Mouse (Mus musculus): ENCODE data around the gene Trem1. TPM values are rescaled to one million over a fixed set of nuclear protein-coding genes. Genes with fewer than 3 reads are reported as not detected.

Gene Trem1
- total RNA-seq, 2 experiments from 2014 or later: 0.10 to 0.17 TPM

DNA sequence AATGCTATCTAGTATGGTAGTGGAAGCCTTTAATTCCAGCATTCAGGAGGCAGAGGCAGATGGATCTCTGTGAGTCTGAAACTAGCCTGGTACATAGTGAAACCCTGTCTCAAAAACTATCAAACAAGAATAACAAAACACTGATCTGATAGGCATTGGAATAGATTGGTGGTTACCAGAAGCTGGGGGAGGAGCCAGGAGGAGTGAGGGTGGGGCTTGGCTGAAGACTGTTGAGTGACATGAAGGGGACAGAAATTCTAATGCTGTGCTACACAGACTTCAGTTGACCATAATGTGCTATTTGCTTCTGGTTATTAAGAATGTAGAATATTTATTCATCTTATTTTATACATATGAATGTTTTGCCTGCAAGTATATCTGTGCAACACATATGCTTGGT lies 35.7 kb downstream of the Trem1 start:
- no peak for DNase-seq

DNA sequence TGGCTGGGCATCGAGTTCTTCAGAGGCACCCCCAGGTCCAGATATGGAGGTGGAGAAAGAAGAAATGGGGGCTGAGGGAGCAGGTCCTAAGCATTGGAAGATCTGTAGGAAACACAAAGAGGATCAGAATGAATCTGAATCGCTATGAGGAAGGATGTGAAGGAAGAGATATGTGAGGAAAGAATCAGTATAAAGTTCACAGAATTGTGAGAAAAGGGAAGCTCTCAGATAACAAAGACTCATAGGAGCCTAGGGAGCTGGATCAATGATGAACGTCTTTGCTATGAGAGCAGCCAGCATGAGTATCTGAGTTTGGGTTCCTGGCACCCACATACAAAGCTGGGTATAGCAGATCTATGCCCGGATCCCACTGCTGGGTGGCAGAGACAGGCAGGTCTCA lies 37.3 kb downstream of the Trem1 start:
- DNase-seq: no peak

DNA sequence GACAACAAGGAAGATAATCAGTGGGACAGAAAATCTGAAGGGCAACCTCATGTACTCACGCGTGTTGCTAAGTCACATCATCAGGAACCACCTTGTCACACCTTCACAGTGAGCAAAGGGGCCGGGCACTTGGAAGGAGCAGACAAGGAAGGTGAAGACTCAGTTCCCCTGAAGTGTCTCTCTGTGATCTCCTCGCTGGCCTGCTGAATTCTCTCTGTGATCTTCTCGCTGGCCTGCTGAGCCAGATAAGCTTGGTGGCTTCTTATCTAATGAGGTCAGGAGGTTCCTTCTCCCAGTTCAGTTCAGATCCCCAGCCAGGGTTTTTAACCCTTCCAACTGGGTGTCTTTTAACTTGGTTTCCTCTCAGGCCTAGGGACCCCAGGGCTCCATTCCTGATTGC lies 39.6 kb downstream of the Trem1 start:
- DNase-seq: no peak

DNA sequence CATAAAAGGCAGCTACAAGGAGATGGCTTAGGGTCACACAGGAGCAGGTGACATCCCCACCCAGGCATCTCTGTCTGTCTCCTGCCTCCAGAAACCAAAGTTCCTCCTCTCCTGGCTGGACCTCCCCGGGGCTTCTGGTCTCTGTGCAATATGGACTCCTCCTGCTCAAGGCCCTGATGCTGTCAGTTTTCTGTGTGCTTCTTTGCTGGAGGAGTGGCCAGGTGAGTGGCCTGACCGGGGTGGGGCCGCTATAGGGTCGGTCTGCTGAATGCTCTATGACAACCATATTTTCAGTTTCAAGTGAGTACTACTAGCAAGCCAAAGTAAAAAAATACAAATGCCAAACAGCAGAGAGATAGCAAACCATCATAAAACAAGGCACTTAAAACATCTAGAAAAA lies 40.0 kb downstream of the Trem1 start:
- no peak for DNase-seq

DNA sequence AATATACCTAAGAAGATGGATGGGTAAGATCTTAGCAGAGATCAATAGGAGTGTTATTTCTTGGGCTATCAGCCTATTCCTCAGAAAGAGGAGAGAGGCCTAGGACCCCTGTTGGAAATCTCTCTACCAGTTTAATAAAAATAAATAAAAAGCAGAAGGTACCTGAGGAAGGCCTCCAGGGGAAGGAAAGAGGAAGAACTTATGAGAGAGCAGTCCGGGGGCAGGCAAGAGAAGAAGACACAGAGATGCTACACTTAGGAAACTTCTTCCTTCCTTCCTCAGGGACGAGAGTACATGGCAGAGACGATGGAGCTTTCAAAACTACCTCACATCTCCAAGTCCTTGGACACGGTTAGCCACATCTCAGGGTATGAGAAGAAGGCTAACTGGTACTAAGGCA lies 41.5 kb downstream of the Trem1 start:
- no peak for DNase-seq

DNA sequence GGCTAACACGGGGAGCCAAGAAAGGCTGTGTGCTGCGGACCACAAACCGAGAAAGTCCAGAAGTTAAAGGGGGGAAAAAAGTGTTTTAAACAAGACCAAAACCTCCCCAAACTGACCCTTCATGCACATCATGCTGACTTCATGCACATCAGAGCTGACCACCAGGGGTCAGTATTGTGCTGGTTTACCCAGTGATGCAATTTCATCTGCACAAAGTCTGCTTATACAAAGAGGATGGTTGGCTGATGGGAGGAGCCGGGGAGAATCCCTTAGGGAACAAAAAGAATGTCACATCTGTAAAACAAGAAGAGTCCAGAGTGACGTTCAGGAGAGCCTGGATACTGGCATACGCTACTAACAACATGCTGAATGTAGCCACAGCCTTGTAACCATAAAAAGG lies 42.3 kb downstream of the Trem1 start:
- DNase-seq: peak; percentile 73 to 83

DNA sequence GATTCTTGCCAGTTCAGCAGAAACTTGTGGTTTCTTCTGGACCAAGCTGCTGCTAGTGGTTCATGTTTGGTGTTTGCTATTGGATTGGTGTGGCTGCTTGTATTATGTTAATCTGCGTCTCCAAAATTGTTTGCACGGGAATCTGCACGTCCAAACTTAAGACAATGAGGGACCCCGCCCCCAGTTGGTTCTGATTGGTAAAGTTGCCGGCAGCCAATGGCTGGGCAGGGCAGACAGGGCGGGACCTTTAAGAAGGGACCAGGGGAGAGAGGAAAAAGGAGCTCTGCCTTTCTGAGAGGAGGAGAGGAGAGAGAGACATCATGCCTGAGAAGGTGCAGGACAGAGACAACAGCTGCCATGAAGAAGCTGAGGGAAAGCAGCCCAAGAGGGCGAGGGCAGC lies 43.2 kb downstream of the Trem1 start:
- no peak for DNase-seq

DNA sequence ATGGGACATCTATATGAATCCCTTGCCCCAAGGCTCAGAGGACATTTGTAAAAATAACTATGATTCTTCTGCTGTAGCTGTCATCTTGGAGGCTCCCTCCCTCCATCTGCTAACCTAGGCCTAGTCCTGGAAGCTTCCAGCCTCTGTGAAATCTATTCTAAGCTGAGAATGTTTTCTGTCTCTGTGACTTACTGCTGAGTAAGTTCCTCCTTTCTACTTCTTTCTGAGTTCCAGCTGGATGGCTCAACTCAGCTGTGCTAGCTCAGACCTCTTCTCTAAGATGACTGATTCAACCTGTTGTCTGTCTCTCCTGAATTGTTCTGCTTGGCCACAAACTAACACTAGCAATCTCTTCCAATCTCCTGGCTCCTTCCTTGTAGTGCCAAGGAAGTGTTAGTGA lies 45.8 kb downstream of the Trem1 start:
- no peak for DNase-seq

DNA sequence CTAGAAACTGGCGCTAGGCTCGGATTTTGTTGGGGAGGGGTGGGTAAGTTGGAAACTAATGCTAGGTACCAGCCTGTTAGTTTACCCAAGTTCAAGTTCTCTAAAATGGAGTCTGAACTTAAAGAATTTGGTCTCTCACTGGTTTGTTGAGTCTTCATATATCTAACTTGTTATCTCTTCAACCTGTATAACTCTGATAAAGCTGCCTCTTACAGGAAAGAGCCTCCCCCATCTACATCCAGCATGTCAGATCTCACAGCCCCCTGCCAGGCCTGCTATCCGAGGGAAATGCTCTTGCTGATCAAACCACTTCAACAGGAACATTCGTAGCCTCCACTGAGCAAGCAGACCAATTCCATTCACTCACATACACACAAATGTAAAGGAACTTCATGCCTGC lies 46.4 kb downstream of the Trem1 start:
- DNase-seq: no peak

DNA sequence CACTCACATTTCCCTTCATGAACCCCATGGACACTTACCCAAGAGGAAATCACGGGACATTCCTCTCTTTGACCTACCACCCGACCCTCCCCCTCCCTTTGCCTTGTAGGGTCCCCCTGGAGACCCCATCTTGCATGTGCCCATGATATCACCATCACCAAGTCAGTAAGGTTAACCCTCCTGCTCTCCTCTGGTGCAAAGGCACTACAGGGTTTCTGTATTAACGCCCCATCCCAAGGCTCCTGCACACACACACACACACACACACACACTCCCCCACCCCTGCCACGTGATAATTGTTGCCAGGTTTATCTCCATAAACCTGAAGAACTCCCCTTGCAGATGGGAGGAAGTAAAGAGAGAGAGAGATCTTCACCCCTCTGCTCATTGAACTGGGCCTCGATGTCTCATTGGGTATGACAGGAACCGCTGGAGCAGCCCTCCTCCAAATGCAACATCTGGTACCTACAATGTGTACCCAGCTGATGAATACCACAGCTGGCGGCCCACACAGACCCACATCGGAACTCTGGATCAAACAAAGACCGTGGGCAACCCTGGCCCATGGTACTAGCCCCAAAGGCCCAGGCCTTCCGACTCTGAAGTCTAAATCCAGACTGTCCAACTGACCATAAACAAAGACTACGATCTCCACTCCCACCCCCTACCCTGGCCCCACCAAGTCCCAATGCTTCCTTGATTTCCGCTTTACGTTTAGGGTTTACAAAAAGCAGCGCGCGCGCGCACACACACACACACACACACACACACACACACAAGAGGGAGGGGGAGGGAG lies 48.6 kb downstream of the Trem1 start:
- DNase-seq: no peak

DNA sequence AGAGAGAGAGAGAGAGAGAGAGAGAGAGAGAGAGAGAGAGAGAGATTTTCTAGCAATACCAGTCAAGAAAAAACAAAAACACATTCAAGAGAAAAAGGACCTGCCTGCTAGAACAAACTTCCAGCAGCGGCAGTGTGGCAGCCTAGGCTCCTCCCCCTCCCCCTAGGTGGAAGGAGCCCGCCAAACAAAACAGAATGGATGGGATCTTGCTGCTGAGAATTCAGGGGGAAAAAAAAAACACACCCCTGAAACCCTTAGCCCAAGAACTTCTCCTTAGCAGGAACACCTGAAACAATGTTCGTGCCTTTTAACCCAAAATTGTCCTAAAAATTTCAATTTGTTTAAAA lies 49.1 kb downstream of the Trem1 start:
- no peak for DNase-seq

DNA sequence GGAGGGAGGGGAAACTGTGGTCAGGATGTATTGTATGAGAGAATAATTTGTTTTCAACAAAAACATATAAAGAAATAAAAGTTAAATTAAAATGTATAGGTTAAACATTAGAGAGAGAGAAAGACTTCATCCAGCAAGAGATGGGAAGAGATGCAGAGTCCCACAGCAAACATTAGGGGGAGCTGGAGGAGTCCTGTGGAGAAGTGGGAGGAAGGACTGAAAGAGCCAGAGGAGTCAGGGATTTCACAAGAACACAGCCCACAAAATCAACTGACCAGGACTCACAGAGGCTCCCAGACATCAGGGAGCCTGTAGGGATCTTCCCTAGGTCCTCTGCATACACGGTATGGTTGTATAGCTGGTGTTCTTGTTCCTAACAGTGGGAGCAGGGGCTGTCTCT lies 54.2 kb downstream of the Trem1 start:
- DNase-seq: no peak

DNA sequence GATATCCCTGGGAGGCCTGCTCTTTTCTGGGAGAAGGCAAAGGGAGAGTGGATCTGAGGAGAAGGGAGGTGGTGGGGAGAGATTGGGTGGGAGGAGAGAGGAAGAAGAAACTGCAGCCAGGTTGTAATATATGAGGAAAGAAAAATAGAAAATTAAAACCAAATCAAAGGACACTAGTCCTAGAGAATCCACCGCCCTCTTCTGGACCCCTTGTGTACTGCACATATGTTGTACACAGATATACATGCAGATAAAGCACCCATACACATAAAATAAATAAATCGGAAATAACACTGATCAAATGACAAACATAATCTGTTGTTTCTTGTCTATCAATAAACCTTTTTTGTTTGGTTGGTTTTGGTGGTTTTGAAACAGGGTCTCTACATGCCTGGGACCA lies 54.7 kb downstream of the Trem1 start:
- DNase-seq: no peak

DNA sequence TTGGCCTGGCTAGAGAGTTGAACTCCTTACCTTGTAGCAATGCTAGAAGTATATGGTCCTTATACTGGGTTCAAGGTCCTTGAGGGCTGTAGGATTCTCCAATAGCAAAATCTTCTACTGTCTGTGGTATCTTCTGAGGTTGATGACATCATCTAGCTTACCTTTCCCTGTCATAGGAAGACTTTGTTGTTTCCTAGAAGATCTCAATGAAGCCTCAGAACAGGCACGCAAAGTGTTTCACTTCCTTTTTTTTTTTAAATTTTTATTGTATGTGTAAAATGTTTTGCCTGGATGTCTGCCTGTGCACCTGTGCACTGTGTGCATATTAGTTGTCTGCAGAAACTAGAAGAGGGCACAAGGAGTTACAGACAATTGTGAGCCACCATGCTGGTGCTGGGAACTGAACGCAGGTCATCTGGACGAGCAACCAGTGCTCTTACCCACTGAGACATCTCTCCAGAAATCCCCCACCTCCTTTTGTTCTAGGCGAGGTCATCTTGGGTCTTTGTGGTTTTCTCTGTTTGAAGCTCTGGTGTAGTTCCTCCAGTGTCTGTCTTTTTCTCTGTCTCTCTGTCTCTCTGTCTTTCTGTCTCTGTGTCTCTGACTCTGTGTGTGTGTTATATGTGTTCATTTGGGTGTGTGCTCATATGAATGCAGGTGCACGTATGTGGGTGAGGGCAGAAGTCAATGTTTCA lies 61.1 kb downstream of the Trem1 start:
- DNase-seq: no peak

Other genes with a start within 250 kb of the Trem1 start
- gene 1700122O11Rik, start 194.5 kb upstream of the Trem1 start, total RNA-seq (2021): not detected
- not detected for gene 1700067P10Rik, start 143.4 kb upstream of the Trem1 start, total RNA-seq (2021)
- not detected for gene 9830107B12Rik, start 86.5 kb upstream of the Trem1 start, total RNA-seq (2021)
- not detected for gene A530064D06Rik, start 65.5 kb upstream of the Trem1 start, total RNA-seq (2021)
- gene Trem3, start 15.0 kb downstream of the Trem1 start, total RNA-seq (2021): not detected
- gene Treml4, start 31.5 kb downstream of the Trem1 start, total RNA-seq (2021): 1 to 10 TPM in 1 of 2 experiments, under 1 TPM in 1; 0.36 to 1.5 TPM
- under 1 TPM; 0.23 to 0.46 TPM for gene Treml2, start 66.7 kb downstream of the Trem1 start, total RNA-seq (2021)
- under 1 TPM; 0.13 to 0.23 TPM for gene B430306N03Rik, start 83.4 kb downstream of the Trem1 start, total RNA-seq (2021)
- 1 to 10 TPM; 2.7 to 6.0 TPM for gene Trem2, start 113.6 kb downstream of the Trem1 start, total RNA-seq (2021)
- gene Treml1, start 127.1 kb downstream of the Trem1 start, total RNA-seq (2021): under 1 TPM in 1 of 2 experiments, not detected in 1; 0.33 TPM
- 10 to 100 TPM; 31.0 to 39.9 TPM for gene Nfya, start 177.1 kb downstream of the Trem1 start, total RNA-seq (2021)
- 10 to 100 TPM; 14.0 to 23.8 TPM for gene Oard1, start 177.2 kb downstream of the Trem1 start, total RNA-seq (2021)
- 1 to 10 TPM; 1.3 to 1.9 TPM for gene Apobec2, start 200.2 kb downstream of the Trem1 start, total RNA-seq (2021)
- gene Tspo2, start 218.8 kb downstream of the Trem1 start, total RNA-seq (2021): not detected
- not detected for gene Unc5cl, start 222.1 kb downstream of the Trem1 start, total RNA-seq (2021)

Data from adrenal gland, postnatal 36 days (tissue).